Mouse (Mus musculus): ENCODE data around the gene Slc22a12.

DNA sequence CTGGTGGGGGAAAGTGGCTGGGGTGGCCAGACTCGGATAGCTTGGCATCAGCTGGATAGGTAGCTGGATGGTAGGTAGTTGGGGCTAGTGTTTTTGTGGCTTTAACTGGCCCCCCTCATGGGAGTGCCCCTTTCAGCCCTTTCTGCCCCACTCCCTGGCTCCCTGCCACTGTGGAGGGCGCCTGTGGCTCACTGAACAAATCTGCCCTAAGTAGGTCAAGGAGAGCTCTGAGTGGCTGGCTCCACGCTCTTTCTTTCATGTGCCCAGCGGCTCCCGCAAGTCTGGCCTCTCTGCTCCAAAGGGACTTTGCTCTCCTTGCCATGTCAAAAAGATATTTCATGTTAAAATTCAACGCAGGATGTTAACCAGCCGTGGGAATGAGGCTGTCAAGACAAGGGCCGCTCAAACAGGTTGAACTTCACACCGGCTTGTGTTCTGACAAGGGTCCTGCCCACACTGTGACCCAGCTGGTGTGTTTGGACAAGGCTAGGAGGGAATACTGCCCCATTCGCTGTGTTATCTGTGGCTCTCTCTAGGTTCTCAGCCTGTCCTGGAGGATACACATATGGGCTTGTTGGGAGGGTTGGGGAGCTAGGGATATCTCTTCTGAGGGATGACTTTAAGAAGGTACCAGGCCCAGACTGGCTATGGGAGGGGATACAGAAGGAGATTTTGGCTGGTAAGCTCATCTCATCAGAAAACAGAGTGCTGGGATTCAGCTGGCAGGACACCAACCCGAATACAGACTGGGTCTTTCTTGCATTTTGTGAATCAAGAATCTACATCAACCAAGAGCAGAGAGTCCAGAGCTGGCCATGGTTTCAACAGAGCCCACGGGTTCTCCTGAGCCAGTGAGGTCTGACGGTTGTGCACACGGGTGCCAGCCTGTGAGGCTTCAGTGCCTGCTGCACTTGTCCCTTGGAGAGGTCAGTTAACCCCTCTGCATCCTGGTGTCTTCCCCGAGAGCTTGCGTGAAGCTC lies 5.9 kb upstream of the Slc22a12 start:
- TF ChIP-seq CTCF (conservative IDR thresholded peaks at IDR 0.05 in 1 of 2, IDR thresholded peaks at IDR 0.05 in 1 of 2; ENCODE audit: low read depth in 2 of 2, low read length in 2 of 2) (no peak), JUND (conservative IDR thresholded peaks at IDR 0.05; ENCODE audit: low read depth, low read length) (no peak), POLR2A (IDR thresholded peaks at IDR 0.05; ENCODE audit: low read depth, low read length) (no peak), GABPA (IDR thresholded peaks at IDR 0.05; ENCODE audit: insufficient replicate concordance, low read depth, low read length) (no peak), EP300 (IDR thresholded peaks at IDR 0.05; ENCODE audit: low read length) (no peak), PAX5 (IDR thresholded peaks at IDR 0.05; ENCODE audit: low read length) (no peak), MXI1 (IDR thresholded peaks at IDR 0.05; ENCODE audit: low read depth, low read length) (no peak), E2F4 (IDR thresholded peaks at IDR 0.05; ENCODE audit: insufficient replicate concordance, low read depth, low read length) (no peak), ZC3H11A (IDR thresholded peaks at IDR 0.05; ENCODE audit: low read depth, low read length) (no peak), ELF1 (IDR thresholded peaks at IDR 0.05; ENCODE audit: low read depth, low read length) (no peak), UBTF (IDR thresholded peaks at IDR 0.05; ENCODE audit: low read depth, low read length) (no peak), NRF1 (IDR thresholded peaks at IDR 0.05; ENCODE audit: low read depth, low read length) (no peak), CHD1 (IDR thresholded peaks at IDR 0.05; ENCODE audit: low read depth, low read length) (no peak)
